Mouse (Mus musculus) frontal cortex, adult (tissue): Measurements from ENCODE around the gene Btbd35f3.
"Not testable (repeated sequence)": the region's sequence is repeated elsewhere in the genome, so short reads cannot be mapped to it uniquely, and the experiment has no call there.

Experiments
- ATAC-seq: cut with Nextera tagmentation; 2 replicates; pipeline ENCODE4 v1.9.2; 2017; ENCODE audit warnings: mild to moderate bottlenecking, moderate library complexity, mixed read lengths; ENCODE audit not compliant: low TSS enrichment

Gene Btbd35f3

DNA sequence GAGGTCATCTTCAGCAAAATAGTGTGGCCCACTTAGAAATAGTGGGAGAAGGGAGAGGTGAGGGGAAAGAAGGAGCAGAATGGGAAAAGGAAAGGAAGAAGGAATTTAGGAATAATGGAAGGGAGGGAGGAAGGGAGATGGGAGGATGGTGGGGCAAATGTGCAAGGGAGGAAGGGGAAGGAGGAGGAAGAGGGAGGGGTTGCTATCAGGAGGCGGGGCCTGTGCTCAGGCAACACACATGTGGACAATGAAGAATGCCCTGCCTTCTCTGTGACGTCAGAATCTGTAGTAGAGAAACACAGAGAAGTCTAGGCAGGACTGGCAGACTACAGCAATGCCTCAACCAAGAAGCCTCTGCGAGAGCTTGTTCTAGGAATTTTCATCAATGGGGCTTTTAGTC, at the start of gene Btbd35f3:
Gene Btbd35f3 (plus strand): TSS at position 301 of the 400 bp plus-strand sequence.
- not testable (repeated sequence) for ATAC-seq
